Mouse (Mus musculus) olfactory bulb, adult 2 months (tissue): Measurements from ENCODE around the gene Cd24a.

Experiments
- CTCF ChIP-seq: fragments of 200-500 bp; IDR thresholded peaks from 2 replicates; pipeline ENCODE4 v1.5.1; 2012; ENCODE audit warnings: low read depth, mild to moderate bottlenecking, low read length, moderate library complexity; ENCODE audit not compliant: insufficient read depth
- POLR2A ChIP-seq: fragments of 200-500 bp; IDR thresholded peaks from 2 replicates; pipeline ENCODE4 v1.6.1; 2012; ENCODE audit warnings: mild to moderate bottlenecking, low read depth, low read length, moderate library complexity; ENCODE audit not compliant: insufficient read depth

GRCm38 (mm10) chr10:43594894-43595293 lies 16.8 kb downstream of the Cd24a start:
- TF ChIP-seq CTCF, result no peak
- no peak for TF ChIP-seq POLR2A
